Mouse (Mus musculus) G1E (cell line): ENCODE results near the gene Evi5.

Source experiments
- CTCF ChIP-seq: IDR thresholded peaks from 2 replicates; pipeline ENCODE4 v1.5.1; 2012; ENCODE audit warnings: low read depth, low read length, inconsistent platforms, mixed read lengths
- TAL1 ChIP-seq: conservative IDR thresholded peaks from 2 replicates; pipeline ENCODE4 v1.6.1; 2012; ENCODE audit warnings: low read depth, low read length, inconsistent platforms, mixed read lengths

- TF ChIP-seq CTCF (no peak), TAL1 (no peak)
Observed at GRCm38 (mm10) chr5:107739023-107739422, 135.9 kb downstream of the Evi5 start.
